26 mouse cellular contexts compared by ENCODE assay signal in genomic region chr2:172302396-172302795, GRCm38 (mm10). TPM values are rescaled to one million over a fixed set of nuclear protein-coding genes. Genes with fewer than 3 reads are reported as not detected.
DNase-seq lines count a peak whose midpoint lies in the region; ATAC-seq and TF ChIP-seq lines count a peak whose summit lies in the region.
"Had no signal": no experiment of that assay in that cellular context is flagged by ENCODE, and none has a peak within 500 bp of the region (broad histone marks: within the 10 kb centered on the region; RNA-seq: fewer than 3 reads in every experiment).

No protein-coding gene starts in this region.

- no peak overlapping the region for H3ac ChIP-seq in C2C12 (ENCODE audit: control insufficient read depth, insufficient read length, low read depth)

- H3K79me3 ChIP-seq in C2C12 (ENCODE audit: low read depth) = no peaks in the 10 kb centered on the region

- no peaks in the 10 kb centered on the region for H3K9me3 ChIP-seq in MEL (replicated peaks; ENCODE audit: insufficient read depth, low read length)
- H3K9me3 ChIP-seq in intestine, embryonic 15.5 days = no peaks in the 10 kb centered on the region

- H3K79me2 ChIP-seq in C2C12 (ENCODE audit: control insufficient read depth, insufficient read depth) (no peaks in the 10 kb centered on the region), MEL (ENCODE audit: control insufficient read depth, insufficient read depth, low read length, poor library complexity) (no peaks in the 10 kb centered on the region)

- H3K27ac ChIP-seq in MEL (ENCODE audit: control insufficient read depth, low read depth, low read length) = no peak overlapping the region
- H3K27ac ChIP-seq in intestine, embryonic 15.5 days = no peak overlapping the region

- intact Hi-C loops in left cerebral cortex, postnatal 4 days (cut with DNase I) = no loop called here

- DNase-seq in MEL (ENCODE audit: low read depth, low spot score) = peak; percentile 19
- DNase-seq in yolk sac, embryonic 10.5 days (ENCODE audit: low spot score) = peak; percentile 51
- no peak for DNase-seq in liver
- no peak for DNase-seq in left cerebral cortex, postnatal 4 days
- DNase-seq: adrenal gland, adult 2 months; adrenal gland, adult 8-10 months; adrenal gland, postnatal 10 days; adrenal gland, postnatal 14 days; adrenal gland, postnatal 25 days; adrenal gland, postnatal 36 days; B cell, adult 2 months; cerebellum, adult 11 months; cerebellum, adult 11-12 months; cerebellum, adult 18-20 months; cerebellum, adult 2 months; cerebellum, adult 8-10 months had no signal

- H3K4me2 ChIP-seq in intestine, embryonic 15.5 days (replicated peaks) = no peak overlapping the region

- H3K4me3 ChIP-seq in C2C12 (ENCODE audit: insufficient read depth, poor library complexity, severe bottlenecking) = no peak overlapping the region
- no peak overlapping the region for H3K4me3 ChIP-seq in MEL (ENCODE audit: control insufficient read depth in 1 of 2, insufficient read depth in 1 of 2, low read depth in 2 of 2, low read length in 2 of 2)
- H3K4me3 ChIP-seq in intestine, embryonic 15.5 days (replicated peaks) = no peak overlapping the region

- no peaks in the 10 kb centered on the region for H3K36me3 ChIP-seq in C2C12 (ENCODE audit: control insufficient read depth, insufficient read depth)
- H3K36me3 ChIP-seq in MEL (ENCODE audit: control insufficient read depth in 1 of 2, insufficient read depth in 2 of 2, low read length in 2 of 2) = peaks cover 0 to 5% of the 10 kb centered on the region in 2 experiments; a peak in 2 of 4 replicates
- no peaks in the 10 kb centered on the region for H3K36me3 ChIP-seq in intestine, embryonic 15.5 days
- H3K36me3 ChIP-seq: G1E had no signal

- no peak overlapping the region for H3K9ac ChIP-seq in MEL (ENCODE audit: control insufficient read depth, low read depth, low read length, poor library complexity, severe bottlenecking)
- H3K9ac ChIP-seq in intestine, embryonic 15.5 days = no peak overlapping the region

- no peak for ATAC-seq in intestine, embryonic 15.5 days
- ATAC-seq: activated CD4-positive, CD25-positive, alpha-beta regulatory T cell, adult 4 months; CD4-positive, CD25-positive, alpha-beta regulatory T cell, adult 4 months; Patski had no signal

- no peak for TF ChIP-seq RAD21 in MEL (IDR thresholded peaks at IDR 0.05; ENCODE audit: low read depth, low read length)

- H3K27me3 ChIP-seq in C2C12 (ENCODE audit: control insufficient read depth, insufficient read depth, insufficient read length) = no peaks in the 10 kb centered on the region
- no peaks in the 10 kb centered on the region; a peak in 1 of 4 replicates for H3K27me3 ChIP-seq in MEL (ENCODE audit: control insufficient read depth in 1 of 2, insufficient read depth in 2 of 2, low read length in 2 of 2)
- no peaks in the 10 kb centered on the region for H3K27me3 ChIP-seq in intestine, embryonic 15.5 days (replicated peaks)
- H3K27me3 ChIP-seq: CH12.LX, Patski had no signal

- TF ChIP-seq POLR2A in MEL (IDR thresholded peaks at IDR 0.05; ENCODE audit: control insufficient read depth in 1 of 2, insufficient read depth in 1 of 2, low read depth in 1 of 2, low read length in 2 of 2, poor library complexity in 1 of 2) = no peak

- peaks cover 11 to 13% of the 10 kb centered on the region in 2 experiments for H3K4me1 ChIP-seq in MEL (ENCODE audit: control insufficient read depth in 1 of 2, insufficient read depth in 2 of 2, low read length in 2 of 2)
- no peaks in the 10 kb centered on the region for H3K4me1 ChIP-seq in intestine, embryonic 15.5 days (replicated peaks)

- TF ChIP-seq EP300 in MEL (IDR thresholded peaks at IDR 0.05; ENCODE audit: low read depth in 1 of 2, low read length in 2 of 2) = no peak

- WGBS in intestine, embryonic 15.5 days = 80% methylated on average over 5 of the region's 5 CpGs

- TF ChIP-seq CTCF in C2C12 (IDR thresholded peaks at IDR 0.05; ENCODE audit: control insufficient read depth, insufficient read depth, insufficient read length) (no peak), MEL (IDR thresholded peaks at IDR 0.05 in 2 of 3, conservative IDR thresholded peaks at IDR 0.05 in 1 of 3; ENCODE audit: control insufficient read depth in 1 of 3, insufficient read depth in 1 of 3, low read depth in 2 of 3, low read length in 3 of 3, poor library complexity in 1 of 3, severe bottlenecking in 1 of 3) (no peak)

TF ChIP-seq in C2C12, 6 proteins besides CTCF, POLR2A, EP300 and RAD21:
- TF ChIP-seq MAX (IDR thresholded peaks at IDR 0.05) (no peak), MYOG (IDR thresholded peaks at IDR 0.05; ENCODE audit: control insufficient read depth, extremely low read depth, insufficient read length) (no peak), USF1 (IDR thresholded peaks at IDR 0.05; ENCODE audit: low read depth) (peak; percentile 12)

TF ChIP-seq in MEL, 35 proteins besides CTCF, POLR2A, EP300 and RAD21:
- TF ChIP-seq MAZ (IDR thresholded peaks at IDR 0.05; ENCODE audit: low read depth, low read length) (no peak), ZC3H11A (IDR thresholded peaks at IDR 0.05; ENCODE audit: low read depth, low read length) (no peak), USF2 (IDR thresholded peaks at IDR 0.05; ENCODE audit: borderline replicate concordance in 1 of 2, insufficient read depth in 1 of 2, low read depth in 1 of 2, low read length in 2 of 2) (peak in 1 of 2 experiments; percentile 27; a peak in 1 of 4 replicates), SIN3A (IDR thresholded peaks at IDR 0.05; ENCODE audit: low read length) (no peak), TAL1 (IDR thresholded peaks at IDR 0.05; ENCODE audit: low read length) (no peak), ZNF384 (IDR thresholded peaks at IDR 0.05; ENCODE audit: low read depth, low read length) (no peak), BHLHE40 (IDR thresholded peaks at IDR 0.05; ENCODE audit: borderline replicate concordance, low read depth, low read length) (no peak), RCOR1 (IDR thresholded peaks at IDR 0.05; ENCODE audit: low read depth, low read length) (no peak), USF1 (IDR thresholded peaks at IDR 0.05; ENCODE audit: low read depth, low read length) (peak; percentile 82), GABPA (IDR thresholded peaks at IDR 0.05; ENCODE audit: low read depth, low read length) (no peak)

RNA-seq across cellular contexts. Expression of gene Fam210b, which starts 43.0 kb away (rescaled TPM):
- 2.3 TPM for polyA plus RNA-seq in C2C12 (2012; fragmentation: generic; extraction: Trizol)
- total RNA-seq in MEL (2012; rRNA removed) = 2.7 and 3.5 TPM in 2 replicates
- polyA plus RNA-seq in MEL (2012; ENCODE audit: insufficient read depth in 1 of 2, insufficient read length in 2 of 2, low read depth in 1 of 2, low replicate concordance in 2 of 2, missing spikeins in 1 of 2) = 10 to 100 TPM in 1 of 2 experiments, not detected in 1; 11.4 TPM
- 14.5 and 15.1 TPM in 2 replicates for polyA plus RNA-seq in intestine, embryonic 15.5 days (2015; fragmentation: Nextera tagmentation; extraction: Ambion mirVana)
- 10 to 100 TPM; 20.7 to 22.8 TPM for total RNA-seq in left cerebral cortex, postnatal 4 days (2021)

RNA-seq across cellular contexts. Expression of gene Mc3r, which starts 54.1 kb away (rescaled TPM):
- polyA plus RNA-seq in C2C12 (2012; fragmentation: generic; extraction: Trizol) (0.01 TPM), MEL (2012; ENCODE audit: insufficient read depth in 1 of 2, insufficient read length in 2 of 2, low read depth in 1 of 2, low replicate concordance in 2 of 2, missing spikeins in 1 of 2) (not detected)
- total RNA-seq in MEL (2012; rRNA removed) = 0.04 TPM in 1 of 2 replicates, not detected in the other
- not detected in 2 replicates for polyA plus RNA-seq in intestine, embryonic 15.5 days (2015; fragmentation: Nextera tagmentation; extraction: Ambion mirVana)
- total RNA-seq in left cerebral cortex, postnatal 4 days (2021) = under 1 TPM; 0.18 TPM
- total RNA-seq: adrenal gland, adult 18-20 months; adrenal gland, adult 2 months; adrenal gland, adult 8-10 months; adrenal gland, postnatal 10 days; adrenal gland, postnatal 14 days; adrenal gland, postnatal 25 days; adrenal gland, postnatal 36 days; adrenal gland, postnatal 4 days; CH12.LX; ES-E14 had no signal
- polyA plus RNA-seq: activated CD4-positive, CD25-positive, alpha-beta regulatory T cell, adult 4 months; CD4-positive, CD25-positive, alpha-beta regulatory T cell, adult 4 months; G1E; Patski had no signal

Comparison
In these comparisons a context has a peak if more than half of its experiments do, and no peak if none do; other contexts are left out.
1. DNase-seq: peak in MEL (single experiment) and yolk sac, embryonic 10.5 days (single experiment); none in liver (single experiment) and left cerebral cortex, postnatal 4 days (single experiment).